Mouse (Mus musculus): ENCODE measurements around the gene Gm36210. TPM values are rescaled to one million over a fixed set of nuclear protein-coding genes. Genes with fewer than 3 reads are reported as not detected.
A peak's percentile ranks its signal among the peaks of the same experiment; 100 is the strongest.

The Gm36210 gene
- total RNA-seq, 1 experiment from 2014 or later: not detected

DNA sequence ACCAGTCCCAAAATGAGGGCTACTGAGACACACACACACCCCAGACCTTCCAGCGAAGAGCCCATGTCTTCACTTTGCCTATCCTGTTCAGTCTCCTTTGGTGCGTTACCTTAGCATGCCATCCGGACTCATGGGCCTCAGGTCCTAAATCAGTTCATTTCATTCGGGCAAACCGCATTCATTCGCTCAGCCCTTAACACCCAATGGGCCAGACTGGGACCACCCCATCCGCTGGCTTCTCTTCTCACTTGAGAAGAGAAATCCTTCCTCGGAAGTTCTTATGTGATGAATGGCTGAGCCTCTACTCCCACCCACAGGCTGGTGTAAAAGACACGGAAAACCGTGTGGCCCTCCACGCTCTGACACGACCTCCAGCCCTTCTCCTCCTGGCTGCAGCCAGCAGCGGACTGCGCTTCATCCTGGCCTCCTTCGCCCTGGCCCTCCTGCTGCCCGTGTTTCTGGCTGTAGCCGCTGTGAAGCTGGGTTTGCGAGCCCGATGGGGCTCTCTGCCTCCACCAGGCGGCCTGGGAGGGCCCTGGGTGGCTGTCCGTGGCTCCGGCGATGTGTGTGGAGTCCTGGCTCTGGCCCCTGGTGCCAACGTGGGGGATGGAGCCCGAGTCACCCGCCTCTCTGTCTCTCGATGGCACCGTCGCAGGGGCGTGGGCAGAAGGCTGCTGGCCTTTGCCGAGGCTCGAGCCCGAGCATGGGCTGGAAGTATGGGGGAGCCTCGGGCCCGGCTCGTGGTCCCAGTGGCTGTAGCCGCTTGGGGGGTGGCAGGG is 17.5 kb upstream of the Gm36210 start:
- ATAC-seq (replicated peaks; ENCODE audit: low read depth, poor library complexity, severe bottlenecking): peak; percentile 54

GRCm38 (mm10) chr7:4922931-4923565 is 16.7 kb upstream of the Gm36210 start:
- no peak for ATAC-seq (replicated peaks; ENCODE audit: low read depth, poor library complexity, severe bottlenecking)

GRCm38 (mm10) chr7:4922508-4922907 is 16.2 kb upstream of the Gm36210 start:
- peak; percentile 36 for ATAC-seq (replicated peaks; ENCODE audit: low read depth, poor library complexity, severe bottlenecking)

DNA sequence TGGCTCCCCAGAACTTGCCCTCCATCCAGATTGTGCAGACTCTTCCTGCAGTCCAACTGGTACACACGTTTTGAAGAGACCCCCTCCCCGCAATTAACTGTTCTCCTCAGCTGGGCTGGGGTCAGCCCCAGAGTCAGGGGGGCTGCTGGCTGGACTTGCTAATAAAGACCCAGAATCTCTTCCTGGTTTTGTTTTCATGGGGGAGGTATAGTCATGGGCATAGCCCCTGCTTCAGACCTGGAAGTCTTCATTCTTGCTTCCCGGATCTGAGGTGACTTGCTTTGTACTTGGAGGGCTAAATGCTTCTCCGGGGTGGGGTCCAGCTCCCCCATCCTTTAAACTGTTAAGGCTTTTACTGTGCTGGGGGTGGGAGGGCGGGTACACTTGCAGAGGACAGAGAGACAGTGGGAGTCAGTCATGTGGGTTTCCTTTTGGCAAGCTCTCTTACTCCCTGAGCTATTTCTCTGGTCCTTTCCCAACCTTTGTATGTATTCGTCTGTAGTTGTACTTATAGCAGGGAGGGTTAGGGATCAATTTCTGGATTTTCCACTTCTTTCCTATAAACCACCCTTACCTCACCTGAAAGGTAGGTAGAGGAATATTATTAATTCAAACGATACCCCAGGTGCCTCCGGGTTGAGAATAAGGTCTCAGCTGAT is 15.6 kb upstream of the Gm36210 start, which contains the start of gene Nat14:
TSS of gene Nat14 (plus strand) at position 205 of the 659 bp plus-strand sequence.
- ATAC-seq (replicated peaks; ENCODE audit: low read depth, poor library complexity, severe bottlenecking): no peak

DNA sequence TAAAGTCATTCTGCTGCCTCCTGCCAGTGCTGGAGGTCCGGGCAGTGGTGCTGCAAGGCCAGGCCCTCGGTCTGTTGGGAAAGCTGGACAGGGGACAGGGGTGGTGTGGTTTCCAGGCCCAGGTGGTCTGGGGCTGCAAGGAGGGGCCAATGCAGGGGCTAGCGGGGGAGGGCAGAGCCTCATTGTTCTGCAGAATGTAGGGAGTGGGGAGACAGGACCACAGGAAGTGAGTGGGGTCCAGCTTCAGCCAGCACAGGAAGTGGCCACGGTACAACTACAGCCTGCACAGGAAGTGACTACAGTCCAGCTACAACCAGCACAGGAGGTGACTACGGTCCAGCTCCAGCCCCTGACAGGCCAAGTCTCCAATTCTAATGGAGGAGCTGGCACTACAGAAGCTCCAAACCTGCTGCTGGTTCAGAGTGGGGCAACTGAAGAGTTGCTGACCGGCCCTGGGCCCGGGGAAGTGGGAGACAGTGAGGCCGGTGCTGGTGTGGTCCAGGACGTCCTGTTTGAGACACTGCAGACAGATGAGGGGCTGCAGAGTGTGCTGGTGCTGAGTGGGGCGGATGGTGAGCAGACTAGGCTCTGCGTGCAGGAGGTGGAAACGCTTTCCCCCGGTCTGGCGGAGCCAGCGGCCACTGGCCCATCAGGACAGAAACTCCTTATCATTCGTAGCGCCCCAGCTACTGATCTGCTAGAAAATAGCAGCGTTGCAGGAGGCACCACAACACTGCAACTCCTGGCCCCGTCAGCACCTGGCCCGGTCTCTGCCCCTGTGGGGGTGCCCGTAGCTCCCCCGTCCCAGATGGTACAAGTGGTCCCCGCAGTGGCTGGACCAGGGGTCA is 14.9 kb upstream of the Gm36210 start:
- no peak for ATAC-seq (replicated peaks; ENCODE audit: low read depth, poor library complexity, severe bottlenecking)

- no peak for ATAC-seq (replicated peaks; ENCODE audit: low read depth, poor library complexity, severe bottlenecking)
Observed at GRCm38 (mm10) chr7:4920496-4920895, 14.2 kb upstream of the Gm36210 start.

DNA sequence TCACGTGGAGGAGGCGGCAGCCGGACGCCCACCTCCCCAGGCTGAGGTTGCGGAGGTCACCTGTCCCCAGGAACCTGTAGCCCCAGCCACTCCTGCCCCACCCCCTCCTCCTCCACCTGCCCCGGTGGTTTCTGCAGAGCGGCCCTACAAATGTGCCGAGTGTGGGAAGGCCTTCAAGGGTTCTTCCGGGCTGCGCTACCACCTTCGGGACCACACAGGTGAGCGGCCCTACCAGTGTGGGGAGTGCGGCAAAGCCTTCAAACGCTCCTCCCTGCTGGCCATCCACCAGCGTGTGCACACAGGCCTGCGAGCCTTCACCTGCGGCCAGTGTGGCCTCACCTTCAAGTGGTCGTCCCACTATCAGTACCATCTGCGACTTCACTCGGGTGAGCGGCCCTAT is 13.7 kb upstream of the Gm36210 start:
- no peak for ATAC-seq (replicated peaks; ENCODE audit: low read depth, poor library complexity, severe bottlenecking)

DNA sequence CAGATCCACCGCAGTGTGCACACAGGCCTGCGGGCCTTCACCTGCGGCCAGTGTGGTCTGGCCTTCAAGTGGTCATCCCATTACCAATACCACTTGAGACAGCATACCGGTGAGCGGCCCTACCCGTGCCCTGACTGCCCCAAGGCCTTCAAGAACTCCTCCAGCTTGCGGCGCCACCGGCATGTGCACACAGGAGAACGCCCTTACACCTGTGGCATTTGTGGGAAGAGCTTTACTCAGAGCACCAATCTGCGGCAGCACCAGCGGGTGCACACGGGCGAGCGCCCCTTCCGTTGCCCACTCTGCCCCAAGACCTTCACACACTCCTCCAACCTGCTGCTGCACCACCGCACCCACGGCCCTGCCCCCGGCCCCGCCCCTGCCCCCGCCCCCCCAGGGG is 12.8 kb upstream of the Gm36210 start:
- ATAC-seq (replicated peaks; ENCODE audit: low read depth, poor library complexity, severe bottlenecking): no peak

- no peak for ATAC-seq (replicated peaks; ENCODE audit: low read depth, poor library complexity, severe bottlenecking)
Observed at GRCm38 (mm10) chr7:4918681-4919080, 12.4 kb upstream of the Gm36210 start.

GRCm38 (mm10) chr7:4917494-4917893 is 11.2 kb upstream of the Gm36210 start:
- no peak for ATAC-seq (replicated peaks; ENCODE audit: low read depth, poor library complexity, severe bottlenecking)

DNA sequence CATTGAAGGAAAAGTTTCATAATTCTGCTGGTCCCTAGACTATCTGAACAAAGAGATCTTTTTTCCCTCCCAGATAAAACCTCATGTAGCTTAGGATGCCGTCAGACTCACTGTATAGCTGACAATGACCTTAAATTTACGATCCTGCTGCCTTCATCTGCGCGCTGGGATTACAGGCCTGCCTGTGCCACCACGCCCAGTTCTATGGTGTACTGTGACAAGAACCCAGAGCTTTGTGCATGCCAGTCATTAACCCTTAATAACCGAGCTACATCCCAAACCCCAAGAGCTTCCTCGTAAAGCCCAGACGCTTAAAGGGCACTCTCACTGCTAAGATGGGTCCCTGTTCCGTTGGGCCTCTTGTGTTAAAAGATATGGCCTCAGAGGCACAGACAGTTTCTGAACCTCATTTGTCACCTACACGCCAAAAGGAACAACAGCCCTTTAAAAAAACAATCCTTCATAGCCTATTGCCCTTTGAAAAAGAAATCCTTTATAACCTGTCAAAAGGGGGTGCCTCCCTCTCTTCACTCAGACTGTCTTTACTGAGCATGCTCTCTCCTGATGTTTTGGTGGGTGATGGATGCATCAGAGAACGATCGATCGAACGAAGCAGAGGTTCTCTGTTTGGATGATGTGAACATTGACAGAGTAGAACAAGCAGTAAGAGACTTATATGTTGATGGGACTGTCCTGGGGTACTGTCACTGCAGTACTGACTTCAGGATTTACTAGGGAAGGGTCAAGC is 9.5 kb upstream of the Gm36210 start:
- ATAC-seq (replicated peaks; ENCODE audit: low read depth, poor library complexity, severe bottlenecking): peak; percentile 52

DNA sequence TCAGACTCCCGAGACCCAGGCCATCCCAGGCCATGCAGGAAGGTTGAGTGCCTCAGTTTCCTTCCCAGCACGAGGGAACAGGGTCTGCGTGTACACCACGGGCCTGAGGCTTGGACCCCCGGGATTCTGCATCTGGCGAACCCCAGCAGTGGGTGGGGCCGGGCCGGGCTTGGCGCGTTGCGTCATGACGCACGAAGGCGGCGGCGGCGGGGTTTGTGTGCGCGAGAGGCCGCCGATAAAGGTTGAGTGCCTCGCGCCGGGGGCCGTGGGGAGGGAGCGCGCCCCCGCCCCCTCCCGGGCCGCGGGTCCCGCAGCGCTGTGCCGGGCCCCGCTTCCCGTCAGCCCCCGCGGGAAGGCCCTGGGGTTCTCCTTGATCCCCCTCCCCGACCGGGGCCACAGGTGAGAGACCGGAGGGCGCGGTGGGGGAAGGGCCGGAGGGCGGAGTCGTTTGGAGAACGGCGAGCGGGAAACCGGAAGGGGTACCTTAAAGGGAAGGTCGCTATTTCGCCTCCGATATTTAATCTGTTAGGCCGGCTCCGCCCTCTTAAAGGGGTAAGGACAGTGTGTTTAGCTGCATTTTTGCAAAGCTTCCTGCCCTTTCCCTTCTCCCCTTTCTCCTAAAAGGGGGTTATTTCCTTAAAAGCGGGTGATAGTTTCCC is 8.8 kb upstream of the Gm36210 start, which contains the start of gene Zfp628:
TSS of gene Zfp628 (plus strand) at position 211 of the 659 bp plus-strand sequence.
- ATAC-seq (replicated peaks; ENCODE audit: low read depth, poor library complexity, severe bottlenecking): peak; percentile 86

DNA sequence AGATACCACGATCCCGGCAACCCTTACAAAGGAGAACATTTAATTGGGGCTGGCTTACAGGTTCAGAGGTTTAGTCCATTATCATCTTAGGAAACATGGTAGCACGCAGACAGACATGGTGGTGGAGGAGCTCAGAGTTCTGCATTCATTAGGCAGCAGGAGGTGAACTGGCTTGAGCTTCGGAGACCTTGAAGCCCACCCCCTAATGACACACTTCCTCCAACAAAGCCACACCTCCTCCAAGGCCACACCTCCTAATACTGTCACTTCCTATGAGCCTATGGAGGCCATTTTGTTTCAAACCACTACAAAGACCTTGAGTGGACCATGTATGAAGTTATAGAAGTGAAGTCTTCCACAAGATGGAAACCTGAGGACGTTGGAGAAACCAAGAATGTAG is 5.9 kb upstream of the Gm36210 start:
- no peak for ATAC-seq (replicated peaks; ENCODE audit: low read depth, poor library complexity, severe bottlenecking)

- ATAC-seq (replicated peaks; ENCODE audit: low read depth, poor library complexity, severe bottlenecking): no peak
Observed at GRCm38 (mm10) chr7:4911561-4911960, 5.2 kb upstream of the Gm36210 start.

GRCm38 (mm10) chr7:4902404-4902803 is 3.9 kb downstream of the Gm36210 start:
- no peak for ATAC-seq (replicated peaks; ENCODE audit: low read depth, poor library complexity, severe bottlenecking)

- ATAC-seq (replicated peaks; ENCODE audit: low read depth, poor library complexity, severe bottlenecking): peak; percentile 55
Observed at GRCm38 (mm10) chr7:4901171-4901570, 5.1 kb downstream of the Gm36210 start.

- ATAC-seq (replicated peaks; ENCODE audit: low read depth, poor library complexity, severe bottlenecking): no peak
Observed at GRCm38 (mm10) chr7:4900523-4900851, 5.8 kb downstream of the Gm36210 start.

DNA sequence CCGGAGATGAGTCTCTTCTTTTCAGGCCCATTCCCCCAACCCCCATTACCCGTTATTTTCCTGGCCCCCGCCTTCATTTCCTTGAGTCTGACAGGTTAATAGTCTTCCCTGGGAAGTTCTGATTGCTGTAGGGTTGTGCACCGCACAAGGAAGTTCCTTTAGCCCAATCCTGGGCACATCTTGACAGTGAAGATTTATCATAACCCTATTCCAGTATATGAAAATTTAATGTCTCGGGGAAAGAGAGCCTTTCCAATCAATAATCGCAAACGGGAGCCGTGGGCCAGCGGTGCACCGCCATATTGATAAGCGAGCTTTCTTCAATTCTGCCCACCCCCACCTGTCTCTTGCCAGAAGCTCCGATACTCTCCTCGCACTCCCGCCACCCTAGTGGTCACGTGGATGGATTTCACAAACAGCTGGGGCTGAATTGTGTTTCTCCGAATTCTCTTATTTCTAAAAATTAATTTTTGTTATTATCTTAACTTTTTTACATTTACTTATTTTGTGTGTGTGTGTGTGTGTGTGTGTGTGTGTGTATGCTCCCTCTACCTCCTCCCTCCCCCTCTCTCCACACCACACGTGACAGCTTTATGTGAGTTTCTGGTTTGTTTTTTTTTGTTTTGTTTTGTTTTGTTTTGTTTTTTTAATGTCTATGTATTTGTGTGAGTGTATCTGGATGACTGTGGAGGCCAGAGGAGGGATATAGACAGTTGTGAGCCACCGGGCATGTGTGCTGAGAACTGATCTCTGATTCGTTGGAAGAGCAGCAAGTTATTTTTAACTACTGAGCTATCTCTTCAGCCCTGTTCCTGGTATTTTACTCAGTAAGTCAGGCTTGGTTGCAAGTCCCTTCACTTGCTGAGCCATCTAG is 6.4 kb downstream of the Gm36210 start:
- ATAC-seq (replicated peaks; ENCODE audit: low read depth, poor library complexity, severe bottlenecking): peak; percentile 61
